Mouse (Mus musculus): ENCODE data around the gene Slc6a19.
"Not testable (repeated sequence)": the region's sequence is repeated elsewhere in the genome, so short reads cannot be mapped to it uniquely, and the experiment has no call there.

DNA sequence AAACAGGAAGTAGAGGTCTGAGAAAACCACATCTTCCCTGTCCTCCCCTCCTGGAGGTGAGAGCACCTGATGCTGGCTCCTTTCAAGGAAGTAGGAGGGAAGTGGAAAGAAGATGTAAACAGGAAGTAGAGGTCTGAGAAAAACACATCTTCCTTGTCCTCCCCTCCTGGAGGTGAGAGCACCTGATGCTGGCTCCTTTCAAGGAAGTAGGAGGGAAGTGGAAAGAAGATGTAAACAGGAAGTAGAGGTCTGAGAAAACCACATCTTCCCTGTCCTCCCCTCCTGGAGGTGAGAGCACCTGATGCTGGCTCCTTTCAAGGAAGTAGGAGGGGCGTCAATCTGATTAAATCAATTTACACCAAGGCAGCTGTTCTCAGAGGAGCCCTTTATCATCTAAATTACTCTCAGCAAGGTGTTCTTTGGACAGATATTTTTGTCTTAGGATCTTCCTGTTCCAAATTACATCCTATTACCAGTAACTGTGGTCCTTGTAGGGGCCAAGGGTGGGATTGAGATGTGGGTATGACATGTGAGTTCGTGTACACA is 35.8 kb upstream of the Slc6a19 start:
- not testable (repeated sequence) for TF ChIP-seq CTCF (IDR thresholded peaks at IDR 0.05; ENCODE audit: borderline replicate concordance, control insufficient read depth, extremely low read depth, insufficient read depth, low read length, poor library complexity); POLR2A (IDR thresholded peaks at IDR 0.05; ENCODE audit: control insufficient read depth, extremely low read depth, insufficient read depth, low read length, poor library complexity)

Measured in thymus, adult 2 months (tissue).